Mouse (Mus musculus) myocyte (in vitro differentiated cells): ENCODE data around the gene Il6st. TPM values are rescaled to one million over a fixed set of nuclear protein-coding genes. Genes with fewer than 3 reads are reported as not detected.

Experiments
- H3K27me3 ChIP-seq: one replicate; pipeline ENCODE4 v1.6.1; 2011; ENCODE audit not compliant: control insufficient read depth, insufficient read depth, insufficient read length
- H3K36me3 ChIP-seq: one replicate; pipeline ENCODE4 v1.6.1; 2011; ENCODE audit not compliant: control insufficient read depth, insufficient read depth
- H3K4me2 ChIP-seq: one replicate; pipeline ENCODE4 v1.6.1; 2011; ENCODE audit warnings: low read depth, control low read depth
- H3K4me3 ChIP-seq: one replicate; pipeline ENCODE4 v1.5.1; 2011; ENCODE audit warnings: mild to moderate bottlenecking, control low read depth, moderate library complexity
- H3K79me2 ChIP-seq: one replicate; pipeline ENCODE4 v1.6.1; 2011; ENCODE audit not compliant: control insufficient read depth, insufficient read depth
- H3ac ChIP-seq: one replicate; pipeline ENCODE4 v1.6.1; 2011; ENCODE audit not compliant: control insufficient read depth, insufficient read length
- CEBPB ChIP-seq: IDR thresholded peaks from 2 replicates; pipeline ENCODE4 v1.6.1; 2011; ENCODE audit warnings: mild to moderate bottlenecking, moderate library complexity; ENCODE audit not compliant: poor library complexity, insufficient read depth, severe bottlenecking
- E2F4 ChIP-seq: IDR thresholded peaks from one replicate; pipeline ENCODE4 v1.6.1; 2011; ENCODE audit warnings: mild to moderate bottlenecking, control low read depth, moderate library complexity; ENCODE audit not compliant: insufficient read depth
- MAX ChIP-seq: IDR thresholded peaks from one replicate; pipeline ENCODE4 v1.6.1; 2011; ENCODE audit warnings: low read depth, mild to moderate bottlenecking, control low read depth
- MYOD1 ChIP-seq, 3 experiments: IDR thresholded peaks; one replicate each; pipeline ENCODE4 v1.6.1; 2011; ENCODE audit warnings: control low read depth in 2 of 3, low read depth in 2 of 3, mild to moderate bottlenecking in 2 of 3, moderate library complexity in 1 of 3; ENCODE audit not compliant: insufficient read length in 2 of 3, control insufficient read depth in 1 of 3
- MYOG ChIP-seq, 3 experiments: IDR thresholded peaks; one replicate each; pipeline ENCODE4 v1.6.1; 2011; ENCODE audit warnings: control low read depth in 2 of 3, low read depth in 2 of 3, mild to moderate bottlenecking in 2 of 3; ENCODE audit not compliant: insufficient read length in 2 of 3, control insufficient read depth in 1 of 3, insufficient read depth in 1 of 3
- POLR2A ChIP-seq: IDR thresholded peaks from one replicate; pipeline ENCODE4 v1.6.1; 2011; ENCODE audit warnings: low read depth, mild to moderate bottlenecking, control low read depth, moderate library complexity; ENCODE audit not compliant: insufficient read length
- POLR2AphosphoS2 ChIP-seq: IDR thresholded peaks from one replicate; pipeline ENCODE4 v1.6.1; 2011; ENCODE audit warnings: low read depth, control low read depth; ENCODE audit not compliant: insufficient read length
- REST ChIP-seq: IDR thresholded peaks from one replicate; pipeline ENCODE4 v1.6.1; 2011; ENCODE audit warnings: mild to moderate bottlenecking, control low read depth, moderate library complexity; ENCODE audit not compliant: insufficient read depth, insufficient read length
- SRF ChIP-seq: IDR thresholded peaks from one replicate; pipeline ENCODE4 v1.6.1; 2011; ENCODE audit warnings: low read depth; ENCODE audit not compliant: control insufficient read depth, insufficient read length
- TCF12 ChIP-seq: IDR thresholded peaks from one replicate; pipeline ENCODE4 v1.6.1; 2011; ENCODE audit warnings: mild to moderate bottlenecking, control low read depth; ENCODE audit not compliant: poor library complexity, insufficient read depth, severe bottlenecking
- TCF3 ChIP-seq: IDR thresholded peaks from one replicate; pipeline ENCODE4 v1.6.1; 2011; ENCODE audit warnings: low read depth, control low read depth; ENCODE audit not compliant: insufficient read length
- USF1 ChIP-seq: IDR thresholded peaks from one replicate; pipeline ENCODE4 v1.6.1; 2011; ENCODE audit warnings: low read depth, mild to moderate bottlenecking, control low read depth, moderate library complexity
- polyA plus RNA-seq: library from polyadenylated mRNA; unstranded; fragments of >200 nt; fragmentation: generic; extraction: Trizol; gene quantifications from one replicate; pipeline ENCODE4 v1.2.1, GENCODE M21; 2012; ENCODE audit warnings: missing spikeins

The Il6st gene
- polyA plus RNA-seq, 1 experiment = 50.6 TPM

GRCm38 (mm10) chr13:112471201-112471600, 7.3 kb downstream of the Il6st start:
- Histone ChIP-seq H3K27me3 (no peaks in the 10 kb centered on the region), H3K79me2 (peaks cover 86% of the 10 kb centered on the region), H3K4me2 (no peak overlapping the region), H3ac (no peak overlapping the region), H3K4me3 (no peak overlapping the region), H3K36me3 (peaks cover 19% of the 10 kb centered on the region)
- no peak for TF ChIP-seq MYOG (IDR thresholded peaks at IDR 0.05; ENCODE audit: control insufficient read depth in 1 of 3, insufficient read depth in 1 of 3, insufficient read length in 2 of 3, low read depth in 2 of 3)
- TF ChIP-seq MAX = no peak
- TF ChIP-seq USF1 = no peak
- no peak for TF ChIP-seq TCF12
- TF ChIP-seq MYOD1 (IDR thresholded peaks at IDR 0.05; ENCODE audit: control insufficient read depth in 1 of 3, insufficient read length in 2 of 3, low read depth in 2 of 3) = no peak
- no peak for TF ChIP-seq TCF3

GRCm38 (mm10) chr13:112472401-112473023, 8.6 kb downstream of the Il6st start:
- no peak overlapping the region for H3K4me3 ChIP-seq
- H3K36me3 ChIP-seq = peaks cover 21% of the 10 kb centered on the region
- H3K27me3 ChIP-seq = no peaks in the 10 kb centered on the region

GRCm38 (mm10) chr13:112473757-112474755, 10.2 kb downstream of the Il6st start:
- H3K4me3 ChIP-seq = no peak overlapping the region
- TF ChIP-seq MAX (no peak), TCF3 (no peak), SRF (no peak), USF1 (no peak), CEBPB (no peak), TCF12 (no peak), POLR2AphosphoS2 (no peak), E2F4 (no peak), REST (no peak), POLR2A (no peak), MYOD1 (IDR thresholded peaks at IDR 0.05; ENCODE audit: control insufficient read depth in 1 of 3, insufficient read length in 2 of 3, low read depth in 2 of 3) (no peak), MYOG (IDR thresholded peaks at IDR 0.05; ENCODE audit: control insufficient read depth in 1 of 3, insufficient read depth in 1 of 3, insufficient read length in 2 of 3, low read depth in 2 of 3) (no peak)
- no peak overlapping the region for H3K4me2 ChIP-seq
- H3K27me3 ChIP-seq = no peaks in the 10 kb centered on the region
- no peak overlapping the region for H3ac ChIP-seq
- H3K36me3 ChIP-seq = peaks cover 17% of the 10 kb centered on the region
- peaks cover 57% of the 10 kb centered on the region for H3K79me2 ChIP-seq

More at GRCm38 (mm10) chr13:112472401-112473023, 8.6 kb downstream of the Il6st start:
- peaks cover 72% of the 10 kb centered on the region for H3K79me2 ChIP-seq
- no peak overlapping the region for H3K4me2 ChIP-seq
- H3ac ChIP-seq = no peak overlapping the region
- TF ChIP-seq E2F4 = no peak
- no peak for TF ChIP-seq SRF
- TF ChIP-seq REST = no peak
- no peak for TF ChIP-seq MYOD1 (IDR thresholded peaks at IDR 0.05; ENCODE audit: control insufficient read depth in 1 of 3, insufficient read length in 2 of 3, low read depth in 2 of 3)
- TF ChIP-seq TCF12 = no peak
- no peak for TF ChIP-seq POLR2AphosphoS2
- no peak for TF ChIP-seq CEBPB
- no peak for TF ChIP-seq TCF3
- TF ChIP-seq MYOG (IDR thresholded peaks at IDR 0.05; ENCODE audit: control insufficient read depth in 1 of 3, insufficient read depth in 1 of 3, insufficient read length in 2 of 3, low read depth in 2 of 3) = no peak
- no peak for TF ChIP-seq MAX
- no peak for TF ChIP-seq POLR2A
- no peak for TF ChIP-seq USF1

- Histone ChIP-seq H3K79me2 (peaks cover 7% of the 10 kb centered on the region), H3ac (no peak overlapping the region), H3K4me3 (no peak overlapping the region), H3K27me3 (no peaks in the 10 kb centered on the region), H3K36me3 (peaks cover 41% of the 10 kb centered on the region), H3K4me2 (no peak overlapping the region)
- TF ChIP-seq REST = no peak
- TF ChIP-seq E2F4 = no peak
- TF ChIP-seq USF1 = no peak
- TF ChIP-seq TCF3 = no peak
- peak; percentile 31 for TF ChIP-seq TCF12
- TF ChIP-seq MYOD1 (IDR thresholded peaks at IDR 0.05; ENCODE audit: control insufficient read depth in 1 of 3, insufficient read length in 2 of 3, low read depth in 2 of 3) = peak in 1 of 3 experiments; percentile 63
- no peak for TF ChIP-seq MAX
- peak in 1 of 3 experiments; percentile 29 for TF ChIP-seq MYOG (IDR thresholded peaks at IDR 0.05; ENCODE audit: control insufficient read depth in 1 of 3, insufficient read depth in 1 of 3, insufficient read length in 2 of 3, low read depth in 2 of 3)
These were observed 15.2 kb downstream of the Il6st start for GRCm38 (mm10) chr13:112479032-112479431.
